Mouse (Mus musculus) G1E (cell line): Measurements from ENCODE around the gene Slc25a13. TPM values are rescaled to one million over a fixed set of nuclear protein-coding genes. Genes with fewer than 3 reads are reported as not detected.

ENCODE experiments used
- ATAC-seq: 2 replicates; pipeline ENCODE4 v1.8.0; 2016; ENCODE audit warnings: mild to moderate bottlenecking; ENCODE audit not compliant: insufficient number of reproducible peaks, poor library complexity, low FRiP score, severe bottlenecking; ENCODE audit errors: extremely low read depth
- DNase-seq: peaks from one replicate; pipeline ENCODE4 v3.0.0; 2012; ENCODE audit warnings: low spot score
- H3K27me3 ChIP-seq: 2 replicates; pipeline ENCODE4 v1.6.1; 2012; ENCODE audit warnings: mild to moderate bottlenecking, low read length, inconsistent platforms; ENCODE audit not compliant: insufficient read depth
- H3K36me3 ChIP-seq: replicated peaks from 2 replicates; pipeline ENCODE3; 2012; ENCODE audit warnings: mild to moderate bottlenecking, inconsistent platforms
- H3K4me1 ChIP-seq: 2 replicates; pipeline ENCODE4 v1.6.1; 2012; ENCODE audit warnings: low read depth, low read length, inconsistent platforms, mixed read lengths; ENCODE audit not compliant: insufficient read depth
- H3K4me3 ChIP-seq: 2 replicates; pipeline ENCODE4 v1.5.1; 2012; ENCODE audit warnings: low read depth, mild to moderate bottlenecking, inconsistent platforms, low read length, moderate library complexity, mixed read lengths
- H3K9me3 ChIP-seq: replicated peaks from 2 replicates; pipeline ENCODE4 v1.6.1; 2012; ENCODE audit warnings: inconsistent platforms
- CTCF ChIP-seq: IDR thresholded peaks from 2 replicates; pipeline ENCODE4 v1.5.1; 2012; ENCODE audit warnings: low read depth, low read length, inconsistent platforms, mixed read lengths
- GATA1 ChIP-seq: IDR thresholded peaks from 2 replicates; pipeline ENCODE4 v1.6.1; 2012; ENCODE audit warnings: borderline replicate concordance, low read length, inconsistent platforms, mixed read lengths
- GATA2 ChIP-seq: IDR thresholded peaks from 2 replicates; pipeline ENCODE4 v1.6.1; 2012; ENCODE audit warnings: low read depth, low read length, inconsistent platforms, borderline replicate concordance
- POLR2AphosphoS5 ChIP-seq: IDR thresholded peaks from 2 replicates; pipeline ENCODE4 v1.6.1; 2012; ENCODE audit warnings: low read depth, low read length, inconsistent platforms; ENCODE audit not compliant: insufficient replicate concordance
- TAL1 ChIP-seq: conservative IDR thresholded peaks from 2 replicates; pipeline ENCODE4 v1.6.1; 2012; ENCODE audit warnings: low read depth, low read length, inconsistent platforms, mixed read lengths
- polyA plus RNA-seq: library from polyadenylated mRNA; stranded (reverse); fragments of >175 nt; gene quantifications from 2 replicates; pipeline ENCODE4 v1.2.3, GENCODE M21; 2012
- total RNA-seq, 2 experiments: library from RNA; stranded (forward) in 1 of 2; stranded (reverse) in 1 of 2; fragments of 200-1000 nt in 1 of 2; fragments of >200 nt in 1 of 2; fragmentation: Nextera tagmentation in 1 of 2; gene quantifications; 2 replicates each; pipeline ENCODE4 v1.2.3; 2014 to 2017

Slc25a13 gene
- total and polyA plus RNA-seq, 3 experiments = 6.6 to 52.7 (median 24.6) TPM

DNA sequence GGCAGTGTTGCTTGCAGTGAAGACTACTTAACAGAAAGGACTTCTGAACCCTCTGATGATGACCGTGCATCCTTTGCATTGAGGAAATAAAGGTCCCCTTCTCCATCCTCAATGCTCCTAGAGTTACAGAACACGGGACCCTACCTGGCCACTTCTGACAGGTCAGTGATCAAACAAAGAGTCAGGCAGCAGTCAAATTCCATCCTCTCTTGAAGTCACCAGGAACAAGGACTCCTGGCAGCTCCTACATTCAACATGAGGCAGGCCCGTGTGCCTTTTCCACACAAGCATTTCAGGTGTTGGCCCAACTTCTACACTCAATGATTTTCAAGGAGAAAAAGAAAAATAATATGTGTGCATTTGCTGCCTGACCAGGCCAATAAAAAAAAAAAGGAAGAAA lies 123.0 kb downstream of the Slc25a13 start:
- no peaks in the 10 kb centered on the region for H3K9me3 ChIP-seq
- DNase-seq (no peak), ATAC-seq (no peak)
- no peak for TF ChIP-seq TAL1
- H3K27me3 ChIP-seq = no peaks in the 10 kb centered on the region
- peaks cover 86% of the 10 kb centered on the region for H3K36me3 ChIP-seq
- H3K4me1 ChIP-seq = no peaks in the 10 kb centered on the region
- no peak overlapping the region for H3K4me3 ChIP-seq

DNA sequence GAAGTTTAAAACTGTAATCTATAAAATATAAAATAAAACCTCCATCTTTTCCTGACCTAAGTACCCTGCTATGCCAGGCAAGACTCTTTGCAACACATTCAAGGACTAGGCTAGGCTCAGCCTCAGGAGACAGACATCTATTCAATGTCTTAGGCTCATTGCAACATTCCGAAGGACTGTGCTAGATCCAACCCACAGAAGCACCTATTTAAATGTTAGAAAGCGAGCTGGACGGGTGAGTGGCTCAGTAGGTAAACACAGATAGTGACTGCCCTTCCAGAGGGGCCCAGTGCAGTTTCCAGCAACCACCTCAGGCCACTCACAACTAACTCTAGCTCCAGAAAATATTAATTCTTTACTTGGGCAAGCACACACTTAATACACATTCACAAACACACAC lies 123.5 kb downstream of the Slc25a13 start:
- H3K4me3 ChIP-seq = no peak overlapping the region
- ATAC-seq (no peak), DNase-seq (no peak)
- no peaks in the 10 kb centered on the region for H3K9me3 ChIP-seq
- no peaks in the 10 kb centered on the region for H3K4me1 ChIP-seq
- TF ChIP-seq TAL1 (no peak), GATA2 (no peak), GATA1 (no peak), POLR2AphosphoS5 (no peak), CTCF (no peak)
- H3K27me3 ChIP-seq = no peaks in the 10 kb centered on the region
- H3K36me3 ChIP-seq = peaks cover 84% of the 10 kb centered on the region

DNA sequence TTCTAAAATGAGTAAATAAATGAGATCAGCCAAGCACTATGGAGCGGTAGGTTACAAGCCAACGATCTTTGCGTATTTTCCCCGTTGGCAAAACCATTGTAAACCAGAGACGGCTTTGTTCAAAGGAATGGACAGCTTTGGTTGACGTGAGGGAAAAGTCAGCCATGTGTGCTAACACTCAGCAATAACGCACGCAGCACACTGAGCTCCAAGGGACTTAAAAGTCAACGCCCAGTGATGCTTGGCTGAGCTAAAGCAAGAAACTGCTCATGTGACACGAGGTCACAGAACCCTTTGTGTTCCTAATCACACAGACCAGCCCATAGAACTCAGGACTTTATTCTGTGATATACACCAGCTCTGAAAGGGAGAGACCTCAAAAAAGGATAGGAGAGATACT lies 124.5 kb downstream of the Slc25a13 start:
- no peaks in the 10 kb centered on the region for H3K27me3 ChIP-seq
- no peaks in the 10 kb centered on the region for H3K9me3 ChIP-seq
- no peak overlapping the region for H3K4me3 ChIP-seq
- no peaks in the 10 kb centered on the region for H3K4me1 ChIP-seq
- H3K36me3 ChIP-seq = peaks cover 84% of the 10 kb centered on the region
- ATAC-seq (no peak), DNase-seq (no peak)
- TF ChIP-seq GATA1 (no peak), GATA2 (no peak), TAL1 (no peak), POLR2AphosphoS5 (no peak), CTCF (no peak)

DNA sequence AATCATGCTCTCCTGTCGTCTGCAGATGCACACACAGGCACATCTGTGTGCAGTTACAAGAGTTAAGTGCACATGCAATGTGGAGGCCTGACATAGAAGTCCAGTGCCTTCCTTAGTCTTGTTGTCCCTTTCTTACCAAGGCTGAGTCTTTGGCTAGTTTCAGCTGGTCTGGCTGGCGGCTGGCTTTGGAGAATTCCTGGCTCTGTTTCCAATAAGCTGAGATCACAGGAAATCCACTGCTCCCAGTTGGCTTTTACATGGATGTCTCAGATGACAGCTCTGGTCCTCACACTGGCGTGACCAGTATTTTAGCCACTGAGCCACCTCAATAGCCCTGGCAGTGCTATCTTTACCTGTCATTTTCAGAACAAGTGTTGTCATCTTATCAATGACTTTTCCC lies 126.0 kb downstream of the Slc25a13 start:
- no peaks in the 10 kb centered on the region for H3K9me3 ChIP-seq
- ATAC-seq (no peak), DNase-seq (no peak)
- H3K27me3 ChIP-seq = no peaks in the 10 kb centered on the region
- TF ChIP-seq GATA2 (no peak), POLR2AphosphoS5 (no peak), TAL1 (no peak), CTCF (no peak), GATA1 (no peak)
- H3K4me1 ChIP-seq = no peaks in the 10 kb centered on the region
- no peak overlapping the region for H3K4me3 ChIP-seq
- peaks cover 77% of the 10 kb centered on the region for H3K36me3 ChIP-seq

DNA sequence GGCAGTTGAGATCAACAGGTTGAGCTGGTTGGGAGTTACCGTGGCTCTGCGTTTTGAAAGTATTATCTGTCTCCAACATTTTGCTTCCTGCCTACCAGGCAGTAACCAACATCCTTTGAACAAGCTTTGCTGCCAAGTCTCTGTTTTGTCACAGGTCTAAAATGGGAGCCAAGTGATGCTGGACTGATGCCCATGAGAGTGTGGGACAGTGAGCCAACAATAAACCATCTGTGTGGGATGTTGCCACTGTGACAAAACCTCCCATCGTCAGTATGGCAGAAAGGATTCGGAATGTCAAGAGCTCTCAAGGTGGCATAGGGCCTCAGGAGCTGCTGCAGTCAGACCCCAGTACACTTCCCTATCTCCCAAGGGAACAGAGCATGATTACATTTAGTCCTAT lies 128.8 kb downstream of the Slc25a13 start:
- no peaks in the 10 kb centered on the region for H3K27me3 ChIP-seq
- no peak overlapping the region for H3K4me3 ChIP-seq
- TF ChIP-seq CTCF (no peak), GATA1 (no peak)
- ATAC-seq = no peak
- H3K36me3 ChIP-seq = peaks cover 72% of the 10 kb centered on the region
- no peaks in the 10 kb centered on the region for H3K9me3 ChIP-seq
- H3K4me1 ChIP-seq = no peaks in the 10 kb centered on the region
- DNase-seq = no peak

DNA sequence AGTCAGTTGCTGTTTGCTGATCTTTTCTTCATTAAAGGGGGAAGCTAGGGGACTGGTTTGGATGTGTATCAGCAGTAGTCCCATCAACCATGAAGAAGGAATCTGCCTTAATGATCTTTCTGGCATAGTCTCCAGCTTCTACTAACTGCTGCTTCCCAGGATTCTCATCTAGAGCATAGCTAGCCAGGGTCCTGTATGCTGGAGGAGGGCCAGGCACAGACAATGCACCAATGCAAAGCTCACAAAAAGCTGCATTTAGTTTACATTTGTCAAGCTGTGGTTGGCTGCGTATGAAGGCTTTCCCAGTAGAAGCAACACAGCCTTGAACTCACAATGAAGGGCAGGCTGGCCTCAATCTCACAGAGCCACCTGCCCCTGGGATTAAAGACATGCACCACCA lies 136.5 kb downstream of the Slc25a13 start:
- Histone ChIP-seq H3K4me1 (no peaks in the 10 kb centered on the region), H3K9me3 (no peaks in the 10 kb centered on the region), H3K4me3 (no peak overlapping the region), H3K27me3 (no peaks in the 10 kb centered on the region), H3K36me3 (peaks cover 53% of the 10 kb centered on the region)
- ATAC-seq (no peak), DNase-seq (no peak)
- TF ChIP-seq CTCF (no peak), GATA1 (no peak), TAL1 (no peak), POLR2AphosphoS5 (no peak), GATA2 (no peak)

DNA sequence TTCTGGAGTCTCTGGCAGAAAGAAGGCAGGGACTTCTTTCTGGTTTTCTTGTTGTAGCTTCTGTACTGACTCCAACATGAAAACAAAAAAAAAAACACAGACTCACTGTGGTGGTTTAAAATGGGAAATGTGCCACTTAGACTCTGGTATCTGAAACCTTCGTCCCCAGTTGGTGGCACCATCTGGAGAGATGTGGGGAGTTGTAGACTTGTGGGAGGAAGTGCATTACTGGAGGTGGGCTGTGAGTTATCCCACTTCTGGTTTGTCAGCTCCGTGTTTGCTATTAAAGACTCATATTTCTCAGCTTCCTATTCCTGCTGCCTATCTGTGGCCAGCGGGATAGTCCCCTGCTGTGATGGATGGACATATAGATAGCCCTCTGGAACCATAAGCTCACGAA lies 139.7 kb downstream of the Slc25a13 start:
- Histone ChIP-seq H3K4me3 (no peak overlapping the region), H3K4me1 (no peaks in the 10 kb centered on the region), H3K36me3 (peaks cover 53% of the 10 kb centered on the region), H3K27me3 (no peaks in the 10 kb centered on the region), H3K9me3 (no peaks in the 10 kb centered on the region)
- no peak for TF ChIP-seq POLR2AphosphoS5
- TF ChIP-seq CTCF = no peak
- TF ChIP-seq GATA1 = no peak
- TF ChIP-seq TAL1 = no peak
- TF ChIP-seq GATA2 = no peak
- DNase-seq = no peak
- no peak for ATAC-seq
